In the genomic region with DNA sequence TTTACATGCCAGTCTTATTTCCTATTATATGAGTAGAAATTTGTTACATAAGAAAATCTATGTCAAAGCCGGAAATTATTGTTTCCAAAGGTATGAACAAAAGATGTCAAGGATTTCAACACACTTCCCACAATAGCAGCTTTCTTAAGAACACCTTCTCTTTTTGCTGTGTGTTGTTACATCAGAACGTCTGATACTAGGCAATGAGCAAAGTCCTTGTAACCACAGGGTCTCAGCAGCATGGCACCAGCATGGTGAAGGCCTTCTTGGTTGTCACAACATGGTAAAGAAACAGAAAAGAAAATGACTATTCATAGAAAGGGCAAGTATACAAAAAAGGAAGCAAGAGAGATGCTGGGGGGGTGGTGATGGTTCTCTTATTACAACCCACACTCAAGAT, we compare ENCODE assay signal across 19 mouse cellular contexts. TPM values are rescaled to one million over a fixed set of nuclear protein-coding genes. Genes with fewer than 3 reads are reported as not detected.
DNase-seq lines count a peak whose midpoint lies in the region; ATAC-seq lines count a peak whose summit lies in the region.
"Had no signal": no experiment of that assay in that cellular context is flagged by ENCODE, and none has a peak within 500 bp of the region (broad histone marks: within the 10 kb centered on the region; RNA-seq: fewer than 3 reads in every experiment).

No protein-coding gene starts in this region.

- peak; percentile 42 for ATAC-seq in granulocyte monocyte progenitor cell, adult 5-6 weeks (replicated peaks; ENCODE audit: poor library complexity, severe bottlenecking)
- ATAC-seq in megakaryocyte, adult 5-6 weeks (ENCODE audit: poor library complexity, severe bottlenecking) = peak; percentile 97
- ATAC-seq in megakaryocyte progenitor cell, adult 5-6 weeks (replicated peaks; ENCODE audit: poor library complexity) = 0 out of 2 replicates have a peak, but pooled peaks have one; percentile 44
- ATAC-seq in frontal cortex, adult (ENCODE audit: low TSS enrichment) = no peak
- ATAC-seq: activated CD4-positive, CD25-positive, alpha-beta regulatory T cell, adult 4 months; CD4-positive, CD25-positive, alpha-beta regulatory T cell, adult 4 months; Patski had no signal

- no peak for DNase-seq in right cerebral cortex, postnatal 25 days
- DNase-seq in layer of hippocampus, adult 11-12 months (ENCODE audit: low spot score) = no peak
- DNase-seq: adrenal gland, adult 2 months; adrenal gland, adult 8-10 months; adrenal gland, postnatal 10 days; adrenal gland, postnatal 14 days; adrenal gland, postnatal 25 days; adrenal gland, postnatal 36 days; B cell, adult 2 months; cerebellum, adult 11 months; cerebellum, adult 11-12 months; cerebellum, adult 18-20 months had no signal

RNA-seq across cellular contexts. Expression of a gene that starts 20.6 kb away (rescaled TPM):
- 0.79 and 1.2 TPM in 2 replicates for total RNA-seq in granulocyte monocyte progenitor cell, adult 5-6 weeks (2014; fragmentation: Nextera tagmentation)
- 2.1 and 2.2 TPM in 2 replicates for total RNA-seq in granulocyte monocyte progenitor cell, adult 5-6 weeks (2017)
- 0.07 TPM in 1 of 2 replicates, not detected in the other for total RNA-seq in megakaryocyte, adult 5-6 weeks (2015)
- 0.20 TPM in 1 of 2 replicates, not detected in the other for total RNA-seq in megakaryocyte, adult 5-6 weeks (2017)
- total RNA-seq in megakaryocyte progenitor cell, adult 5-6 weeks (2015) = 0.61 and 1.1 TPM in 2 replicates
- total RNA-seq in megakaryocyte progenitor cell, adult 5-6 weeks (2017) = 2.9 and 3.3 TPM in 2 replicates
